Mouse (Mus musculus) lung, postnatal 10 days (tissue): ENCODE measurements around the gene Mtg2.
A peak's percentile ranks its signal among the peaks of the same experiment; 100 is the strongest.

Experiments used
- DNase-seq: peaks from one replicate; pipeline ENCODE4 v3.0.0; 2021

The Mtg2 gene

DNA sequence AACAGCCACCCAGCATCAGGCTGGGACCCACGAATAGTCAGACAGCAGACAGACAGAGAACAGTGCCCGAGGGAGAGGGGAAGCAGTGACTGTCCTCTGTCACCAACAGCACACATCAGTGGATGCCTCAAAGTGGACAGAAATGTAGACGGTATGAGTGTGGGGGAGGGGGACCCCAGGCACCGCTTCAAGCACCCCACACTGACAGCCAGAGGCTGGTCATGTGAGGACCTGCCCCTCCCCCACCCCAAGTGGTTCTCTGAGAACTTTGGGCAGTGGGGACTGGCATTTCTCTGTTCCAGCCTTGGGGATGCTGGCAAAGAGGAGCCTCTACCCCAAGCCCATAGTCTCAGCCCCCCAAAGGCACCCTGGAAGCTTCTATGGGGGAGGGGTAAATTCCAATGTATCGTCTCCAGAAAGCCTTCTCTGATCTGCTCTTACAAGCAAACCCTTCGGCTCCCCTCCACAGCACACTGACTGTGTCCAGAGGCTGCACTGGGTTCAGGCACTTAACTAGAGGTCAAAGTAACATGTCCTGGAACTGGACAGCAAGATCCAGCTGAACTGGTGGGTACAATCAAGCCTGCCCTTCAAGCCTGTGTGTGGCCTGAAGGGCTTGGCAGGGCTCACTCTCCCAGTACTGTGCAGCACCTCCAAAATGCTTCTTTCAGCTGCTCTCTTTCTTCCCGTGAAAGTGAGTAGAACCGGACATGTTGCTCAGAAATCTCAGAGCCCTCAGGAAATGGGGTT, 35.2 kb downstream of the Mtg2 start:
- DNase-seq, result no peak

DNA sequence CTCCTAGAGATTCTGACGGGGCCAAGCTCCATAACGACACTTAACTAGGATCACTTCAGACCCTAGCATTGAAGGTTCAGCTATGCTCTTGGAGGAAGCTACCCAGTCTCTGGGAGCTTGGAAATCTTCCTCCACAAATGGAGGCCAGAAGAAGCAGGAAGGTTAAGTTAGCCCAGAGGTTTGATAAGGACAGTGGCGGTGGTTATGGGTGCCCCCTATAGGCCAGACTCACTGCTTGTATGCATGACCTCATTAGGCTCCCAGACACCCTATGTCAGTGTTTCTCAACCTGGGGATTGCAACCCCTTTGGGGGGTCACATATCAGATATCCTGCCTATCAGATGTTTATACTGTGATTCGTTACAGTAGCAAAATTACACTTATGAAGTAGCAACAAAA, 36.7 kb downstream of the Mtg2 start:
- no peak for DNase-seq

DNA sequence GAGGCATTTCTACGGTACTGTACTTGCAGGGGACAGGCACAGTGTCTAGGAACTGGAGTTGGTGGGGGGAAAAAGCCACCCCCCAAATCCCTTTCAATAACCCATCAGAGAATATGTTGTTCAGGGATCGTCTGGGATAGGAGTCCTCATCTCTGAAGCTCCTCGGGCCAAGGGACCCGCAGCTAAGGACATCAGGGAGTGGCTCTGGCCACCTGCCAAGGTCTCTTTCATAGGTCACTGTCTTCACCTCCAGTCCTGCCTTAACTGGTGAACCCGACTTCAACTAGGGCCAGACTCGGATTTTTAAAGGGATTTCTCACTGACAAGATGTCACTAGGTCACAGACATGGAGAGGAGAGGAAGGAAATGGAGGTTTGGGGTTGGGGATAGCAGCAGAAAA, 37.9 kb downstream of the Mtg2 start:
- no peak for DNase-seq

DNA sequence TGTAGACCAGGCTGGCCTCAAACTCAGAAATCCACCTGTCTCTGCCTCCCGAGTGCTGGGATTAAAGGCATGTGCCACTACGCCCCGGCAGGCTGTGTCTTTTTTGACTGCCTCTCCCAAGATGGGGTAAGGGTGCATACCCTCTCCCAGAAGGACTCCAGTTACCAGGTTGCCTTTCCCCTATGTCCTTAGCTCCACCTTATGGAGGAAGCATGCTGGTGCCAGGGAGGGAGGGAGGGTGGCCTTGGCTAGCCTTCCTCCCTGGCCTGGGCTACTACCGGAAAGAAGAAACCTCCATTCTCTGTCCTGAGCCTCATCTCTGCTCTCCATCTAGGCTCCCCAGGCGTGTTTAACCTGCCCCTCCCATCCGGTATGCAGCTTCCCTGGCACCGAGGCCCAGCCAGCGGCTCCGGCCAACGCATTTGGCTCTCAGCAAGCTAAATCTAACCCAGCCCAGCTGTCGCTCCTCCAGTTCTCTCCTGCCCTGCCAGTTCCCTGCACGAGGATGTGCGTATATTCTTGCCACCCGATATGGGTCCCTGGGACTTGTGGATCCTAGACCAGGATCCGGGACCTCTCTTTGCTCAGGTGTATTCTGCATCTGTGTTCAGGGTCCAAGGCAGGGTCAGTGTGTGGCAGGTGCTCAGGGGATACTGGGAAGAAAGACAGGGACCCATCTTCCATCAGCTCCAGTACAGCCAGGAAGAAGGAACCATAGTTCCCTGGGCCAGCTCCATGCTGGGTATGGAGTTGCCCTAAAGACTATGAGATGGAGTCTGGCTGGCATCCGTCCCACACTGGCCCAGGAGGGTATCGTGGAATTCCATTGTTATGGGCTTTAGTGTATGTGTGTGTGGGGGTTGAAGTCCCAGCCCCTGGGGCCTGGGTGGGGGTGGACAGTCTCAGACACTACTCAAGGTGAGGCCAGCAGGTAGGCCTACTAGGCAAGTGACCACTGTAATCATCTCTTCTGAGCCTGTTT, 43.8 kb downstream of the Mtg2 start:
- DNase-seq, result peak; percentile 87

DNA sequence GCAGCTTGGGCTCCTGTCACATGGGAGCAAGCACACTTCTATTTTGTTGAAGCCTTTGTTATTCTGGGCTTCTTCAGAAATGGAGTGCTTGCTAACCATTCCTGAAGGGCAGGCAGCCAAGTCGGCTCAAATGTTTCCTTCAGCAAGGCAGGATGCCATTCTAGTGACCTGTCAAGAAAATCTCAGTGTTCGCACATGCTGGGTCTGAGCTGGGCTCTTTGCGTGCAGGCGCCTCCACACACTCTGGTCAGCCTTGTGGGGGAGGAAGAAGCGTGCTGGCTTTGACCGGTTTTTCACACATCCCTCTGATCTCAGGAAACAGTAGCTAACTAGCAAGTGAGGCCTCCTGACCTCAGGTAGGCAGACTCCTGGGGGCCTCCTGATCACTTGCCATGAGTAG, 44.9 kb downstream of the Mtg2 start:
- peak; percentile 87 for DNase-seq

DNA sequence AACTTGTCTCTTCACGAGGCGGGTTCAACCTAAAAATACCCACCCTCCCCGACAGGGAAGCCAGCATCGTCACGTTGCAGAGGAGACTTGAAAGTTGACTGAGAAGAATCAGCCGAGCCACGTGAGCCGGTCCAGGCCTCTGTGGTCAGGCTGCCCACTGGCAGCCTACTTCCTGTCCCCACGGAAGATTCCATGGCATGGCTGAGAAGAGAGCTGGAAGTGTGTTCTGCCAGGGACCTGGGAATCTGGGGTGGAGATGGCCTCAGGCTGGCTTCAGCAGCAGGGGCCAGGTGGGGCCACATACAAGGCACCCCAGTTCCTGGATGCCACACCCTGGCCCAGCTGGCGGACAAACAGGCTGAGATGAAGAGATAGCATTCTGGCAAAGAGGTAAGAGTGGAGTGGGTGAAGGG, 45.7 kb downstream of the Mtg2 start:
- peak; percentile 32 for DNase-seq

DNA sequence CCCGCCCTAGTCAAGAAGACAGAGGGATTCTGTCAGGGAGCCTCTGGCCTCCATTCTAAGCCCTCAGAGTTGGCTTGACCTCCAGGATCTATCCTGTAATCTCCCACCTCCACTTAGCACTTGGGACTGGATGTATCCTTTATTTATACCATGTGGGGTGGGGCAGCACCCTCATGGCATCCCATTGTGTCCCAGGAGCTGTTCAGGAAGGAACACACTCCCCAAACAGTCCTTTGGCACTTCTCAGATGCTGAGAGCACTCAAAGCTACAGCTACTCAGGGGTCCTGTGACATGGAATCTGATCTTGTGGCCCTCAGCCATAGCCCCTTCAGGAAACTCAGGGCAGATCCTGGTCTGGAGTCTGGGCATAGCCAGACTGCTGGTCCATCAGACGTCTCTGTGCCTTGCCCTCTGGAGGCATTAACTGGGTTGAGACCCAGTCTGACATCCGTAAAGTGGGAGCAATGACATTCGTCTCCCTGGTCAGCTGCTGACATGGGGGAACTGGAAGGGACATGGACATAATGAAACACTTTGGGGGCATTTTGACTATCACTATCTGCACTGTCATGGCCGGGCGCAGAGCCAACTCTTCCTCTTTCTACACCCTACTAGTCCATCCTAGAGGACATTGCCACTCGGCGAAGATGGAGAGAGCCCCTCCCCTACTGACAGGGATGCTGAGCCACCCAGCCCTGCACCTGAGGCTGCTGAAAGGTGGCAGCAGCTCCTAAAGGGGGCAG, 46.5 kb downstream of the Mtg2 start:
- peak; percentile 66 for DNase-seq

DNA sequence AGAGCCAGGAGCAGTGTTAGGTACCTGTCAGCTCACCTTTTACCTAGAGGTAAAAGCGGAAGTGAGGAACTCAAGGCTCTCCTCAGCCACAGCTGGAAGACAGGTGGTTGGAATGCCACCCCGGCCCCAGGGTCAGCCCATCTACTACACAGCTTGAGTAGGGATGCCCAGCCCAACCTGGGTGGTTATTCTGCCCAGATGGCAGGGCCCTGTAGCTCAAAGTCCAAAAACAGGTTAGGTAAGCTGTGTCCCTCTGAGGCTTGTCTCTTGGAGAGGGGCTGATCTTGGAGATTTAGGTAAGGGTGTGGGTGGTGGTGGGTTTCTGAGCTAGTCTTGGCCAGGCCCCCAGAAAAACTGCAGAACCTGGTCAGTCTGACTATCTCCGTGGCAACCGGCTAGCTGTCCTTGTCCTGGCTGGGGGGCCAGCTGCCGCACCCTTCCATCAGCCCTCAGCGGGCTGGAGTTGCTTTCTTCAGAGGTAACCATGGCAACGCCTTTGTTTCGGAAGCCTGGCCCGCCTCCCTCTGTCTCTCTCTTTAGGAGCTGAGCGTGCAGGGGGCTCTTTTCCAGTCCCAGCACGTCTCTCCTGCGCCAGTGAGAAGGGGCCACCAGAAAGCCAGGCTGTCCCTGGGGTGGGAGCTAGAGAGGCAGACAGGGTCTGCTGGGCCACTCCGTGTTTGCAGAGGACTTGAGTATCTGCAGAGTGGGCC, 47.3 kb downstream of the Mtg2 start:
- DNase-seq, result peak; percentile 62

DNA sequence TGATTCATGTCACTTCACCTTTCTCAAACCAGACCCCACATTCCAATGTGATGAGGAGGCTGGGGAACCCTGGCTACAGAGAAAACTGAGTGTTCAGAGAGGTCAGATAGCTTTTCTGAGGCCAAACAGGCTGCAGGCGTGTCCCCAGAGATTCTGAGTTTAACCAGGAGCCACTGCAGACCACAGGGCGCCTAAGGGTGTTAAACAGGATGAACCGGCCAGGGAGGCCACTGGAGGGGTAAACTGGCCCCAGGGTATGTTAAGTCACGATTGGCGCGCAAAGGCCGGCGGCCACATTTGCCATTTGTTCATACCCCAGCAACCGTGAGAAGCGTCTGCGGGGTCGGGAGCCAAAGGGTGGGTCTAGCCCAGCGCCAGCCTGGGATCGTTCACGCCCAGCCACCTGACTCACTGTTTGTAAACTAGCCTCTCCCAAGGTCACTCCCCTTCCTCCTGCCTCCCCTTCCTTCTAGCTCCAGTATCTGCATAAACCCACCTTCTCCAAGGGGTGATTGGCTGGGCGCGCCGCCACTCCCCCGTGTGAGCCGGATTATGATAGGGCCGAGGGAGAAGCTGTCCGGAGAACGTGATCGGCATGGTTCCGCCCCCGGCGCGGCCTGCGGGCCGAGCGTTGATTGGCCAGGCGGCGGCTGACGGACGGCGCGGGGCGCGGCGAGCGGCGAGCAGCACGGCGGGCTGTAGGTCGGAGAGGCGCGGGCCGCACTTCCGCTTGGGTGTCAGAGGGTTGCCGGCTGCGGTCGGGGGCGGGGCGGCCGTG, 48.5 kb downstream of the Mtg2 start, which contains the start of gene Osbpl2:
Gene Osbpl2, plus strand, starts transcription at position 646 of the 778 bp plus-strand sequence.
- peak; percentile 100 for DNase-seq

DNA sequence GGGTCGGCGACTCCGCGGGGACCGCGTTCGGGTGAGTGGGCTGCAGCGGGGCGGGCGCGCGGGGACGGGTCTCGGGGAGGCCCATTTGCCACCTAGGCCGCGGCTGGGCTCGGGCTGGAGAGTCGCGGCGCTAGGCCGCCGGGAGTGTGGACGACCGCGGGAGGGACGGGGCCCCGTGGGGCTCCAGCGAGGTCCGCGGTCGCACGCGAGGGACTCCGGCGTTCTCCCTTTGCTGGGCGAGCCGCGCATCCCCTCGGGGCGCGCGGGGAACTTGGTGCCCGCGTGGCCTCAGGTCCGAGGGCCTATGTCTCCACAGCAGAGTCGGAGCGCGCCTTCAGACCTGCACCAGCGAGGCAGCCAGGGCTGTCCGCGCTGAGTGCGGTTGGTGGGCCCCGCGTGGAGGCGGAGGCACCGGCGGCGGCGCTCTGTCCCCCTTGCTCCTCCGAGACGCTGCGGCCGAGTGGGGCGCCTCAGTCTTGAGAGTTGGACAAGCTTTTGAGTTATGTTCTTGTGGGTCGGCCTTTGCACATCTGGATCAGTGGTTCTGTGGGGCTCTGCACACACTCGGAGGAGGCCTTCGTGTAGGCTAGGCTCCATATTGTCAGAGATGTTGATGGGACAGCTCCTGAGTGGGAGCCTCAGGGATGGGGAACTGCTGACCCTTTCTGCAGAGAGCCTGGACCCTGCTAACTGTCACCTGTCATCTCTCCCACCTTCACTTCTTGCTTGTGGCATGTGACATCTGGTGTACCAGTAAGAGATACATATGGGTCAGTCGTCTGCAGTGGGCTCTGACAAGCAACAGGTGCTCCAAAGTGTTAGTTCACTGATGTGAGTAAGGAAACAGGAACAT, 49.3 kb downstream of the Mtg2 start:
- DNase-seq, result peak; percentile 45

DNA sequence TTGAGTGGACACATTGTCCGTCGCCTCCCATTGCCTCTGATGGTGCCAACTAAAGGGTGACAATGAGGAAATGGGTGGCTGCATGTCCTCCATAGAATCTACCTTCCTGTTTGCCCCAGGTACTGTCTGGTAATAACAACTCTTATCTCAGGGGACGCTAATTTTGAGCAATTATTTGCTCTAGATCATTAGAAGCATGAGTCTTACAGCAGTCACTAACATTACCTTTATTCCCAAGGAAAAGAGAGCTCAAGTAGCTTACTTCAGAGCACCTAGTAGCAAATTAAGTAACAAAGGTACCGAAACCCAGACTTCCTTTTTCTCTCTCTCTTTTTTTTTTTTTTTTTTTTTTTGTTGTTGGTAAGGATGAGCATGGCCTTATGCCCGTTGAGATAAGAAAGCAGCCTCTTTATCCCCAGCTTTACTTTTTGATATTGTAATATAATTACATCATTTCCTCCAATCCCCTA, 49.9 kb downstream of the Mtg2 start:
- no peak for DNase-seq

DNA sequence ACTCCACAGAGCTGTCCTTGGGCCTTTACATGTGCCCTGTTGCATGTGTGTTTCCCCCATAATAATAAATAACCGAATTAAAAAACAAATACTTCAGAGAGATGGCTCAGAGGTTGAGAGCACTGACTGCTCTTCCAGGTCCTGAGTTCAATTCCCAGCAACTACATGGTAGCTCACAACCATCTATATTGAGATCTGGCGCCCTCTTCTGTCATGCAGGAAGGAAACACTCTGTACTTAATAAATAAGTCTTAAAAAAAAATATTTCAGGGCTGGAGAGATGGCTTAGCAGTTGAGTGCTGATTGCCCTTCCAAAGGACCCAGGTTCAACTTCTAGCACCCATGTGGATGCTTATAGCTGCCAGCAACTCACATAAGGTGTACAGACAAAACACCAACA, 53.8 kb downstream of the Mtg2 start:
- DNase-seq, result no peak

DNA sequence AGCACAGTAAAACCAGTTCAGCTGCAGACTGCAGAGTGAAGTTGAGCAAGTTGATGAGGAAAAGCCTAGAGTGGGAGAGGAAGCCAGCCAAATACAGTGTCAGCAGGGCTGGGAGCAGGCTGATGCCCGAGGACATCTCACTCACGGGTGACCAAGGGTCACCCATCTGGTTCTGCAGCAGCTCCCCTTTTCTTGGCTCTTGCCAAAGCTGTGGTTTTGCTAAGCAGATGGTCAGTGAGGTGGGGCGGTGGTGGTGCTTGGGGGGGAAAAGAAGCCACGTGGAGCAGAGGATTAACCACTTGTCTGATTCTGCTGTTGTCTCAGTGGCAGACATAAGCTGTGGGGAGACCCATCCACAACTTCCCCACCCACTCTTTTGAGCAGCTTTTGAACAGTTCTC, 55.8 kb downstream of the Mtg2 start:
- DNase-seq, result peak; percentile 75

DNA sequence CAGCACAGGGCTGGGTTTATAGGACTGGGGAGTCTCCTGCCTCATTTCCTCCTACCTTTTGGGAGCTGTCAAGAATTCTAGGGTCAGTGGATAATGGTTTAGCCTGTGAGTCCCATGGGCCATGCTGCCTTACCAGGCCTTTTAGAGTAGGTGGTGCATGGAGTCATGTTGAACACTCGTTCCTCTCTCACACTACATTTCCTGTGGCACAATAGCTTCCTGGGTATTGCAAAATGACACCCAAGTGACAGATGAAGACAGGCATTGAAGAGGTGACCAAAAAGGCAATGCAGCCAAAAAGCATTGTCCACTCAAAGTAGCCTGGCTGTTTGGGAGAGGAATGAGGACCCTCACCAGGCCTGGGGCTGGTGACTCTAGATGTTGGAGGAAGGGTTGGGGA, 57.3 kb downstream of the Mtg2 start:
- DNase-seq, result no peak

DNA sequence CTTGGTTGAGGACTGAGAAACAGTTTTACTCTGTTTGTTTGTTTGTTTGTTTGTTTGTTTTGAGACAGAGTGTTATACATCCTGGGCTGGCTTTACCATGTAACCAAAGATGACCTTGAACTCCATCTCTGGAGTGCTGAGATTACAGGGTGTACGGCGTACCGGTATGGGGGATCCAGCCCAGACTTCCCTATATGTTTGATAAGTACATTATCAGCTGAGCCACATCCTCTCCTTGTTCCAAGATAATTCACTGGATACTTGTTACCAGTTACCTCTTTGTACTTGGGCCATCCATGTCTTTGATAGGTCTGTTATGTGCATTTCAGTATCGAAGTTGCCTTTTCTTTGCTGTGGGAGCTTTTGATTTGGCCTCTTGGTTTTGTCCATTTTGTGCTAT, 62.8 kb downstream of the Mtg2 start:
- no peak for DNase-seq

DNA sequence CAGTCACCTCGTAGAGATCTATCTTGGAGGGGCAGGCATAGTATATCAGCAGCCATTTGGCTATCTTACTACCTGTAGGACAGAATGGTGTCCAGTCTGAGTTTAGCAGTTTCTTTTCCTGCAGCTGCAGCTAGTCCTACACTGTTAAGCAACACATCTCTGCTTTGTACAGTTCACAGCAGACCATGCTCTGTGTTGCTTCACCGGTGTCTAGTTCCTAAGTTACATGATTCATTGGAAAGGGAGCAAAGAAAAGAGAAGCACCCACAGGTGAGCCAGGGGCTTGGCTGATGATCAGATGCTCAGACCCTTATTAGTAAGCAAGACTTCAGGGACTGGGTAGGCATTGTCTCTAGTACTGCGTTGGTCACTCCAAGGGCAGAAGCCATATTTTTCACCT, 63.5 kb downstream of the Mtg2 start:
- DNase-seq, result no peak

DNA sequence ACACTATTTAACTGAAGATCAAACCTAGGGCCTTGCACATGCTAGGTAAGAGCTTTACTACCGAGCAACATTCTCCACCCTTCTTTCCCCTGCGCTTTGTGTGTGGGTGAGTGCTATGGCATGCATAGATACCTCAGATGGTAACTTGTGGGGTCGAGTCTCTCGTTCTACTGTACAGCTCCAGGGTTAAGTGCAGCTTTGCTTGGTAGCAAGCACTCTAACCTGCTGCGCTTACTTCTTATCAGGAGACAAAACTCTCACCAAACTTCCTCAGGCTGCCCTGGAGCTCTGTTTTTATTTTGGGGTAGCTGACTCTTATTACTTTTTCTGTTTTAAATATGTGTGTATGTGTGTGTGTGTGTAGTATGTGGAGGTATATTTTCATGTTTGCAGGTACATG, 65.0 kb downstream of the Mtg2 start:
- DNase-seq, result no peak
